Mouse (Mus musculus) forelimb bud, embryonic 11.5 days (tissue): ENCODE measurements at regions not wholly inside any gene's neighbourhood (a gene's known extent, or its start where the extent isn't known, plus 50 kb on each side); places are given as distances from the start of the nearest gene placed in this dataset.

Experiments
- DNase-seq: peaks from one replicate; pipeline ENCODE4 v3.0.0-alpha.2; 2012; ENCODE audit warnings: low read depth, low spot score

DNA sequence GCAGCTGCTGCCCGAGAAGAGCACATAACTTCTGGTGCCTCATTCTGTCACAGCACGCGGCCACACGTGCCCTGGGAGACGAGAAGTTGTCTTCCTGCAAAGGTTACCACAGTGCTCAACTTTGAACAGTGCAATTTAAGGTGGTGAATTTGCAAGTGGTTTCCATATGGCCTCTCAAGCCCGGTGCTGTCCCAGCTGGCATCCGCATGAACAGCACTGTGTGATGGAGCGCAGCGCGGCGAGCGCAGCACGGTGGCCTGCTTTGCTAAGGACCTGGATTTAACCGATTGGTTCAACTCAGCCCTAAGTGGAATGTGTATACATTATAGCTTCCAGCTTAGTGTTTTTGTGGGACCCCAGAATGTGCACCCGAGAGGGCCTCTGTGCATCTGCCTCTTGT is 89.6 kb upstream of the Arglu1 start:
- DNase-seq, result peak; percentile 54

- DNase-seq, result no peak
These were observed 84.2 kb upstream of the Arglu1 start for GRCm38 (mm10) chr8:8774496-8775015.

DNA sequence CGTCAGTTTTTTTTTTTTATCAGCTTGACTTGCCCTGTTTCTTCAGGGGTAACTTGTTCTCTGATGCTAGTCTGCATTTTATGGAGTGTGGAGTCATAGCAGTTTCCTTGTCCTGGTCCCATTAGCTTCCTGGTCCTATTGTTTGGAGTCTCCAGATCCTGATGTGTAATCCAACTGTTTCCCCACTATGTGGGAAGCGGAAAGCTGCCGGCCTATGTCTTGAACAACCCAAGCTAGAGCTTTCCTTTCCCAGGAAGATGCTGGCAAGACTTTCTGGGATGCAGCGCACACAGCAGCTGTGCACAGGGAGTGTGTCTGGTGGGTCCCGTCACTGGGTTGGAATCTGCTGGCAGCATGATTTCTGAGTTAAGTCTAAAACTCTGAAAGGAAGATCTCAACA is 82.1 kb upstream of the Arglu1 start:
- DNase-seq, result no peak

DNA sequence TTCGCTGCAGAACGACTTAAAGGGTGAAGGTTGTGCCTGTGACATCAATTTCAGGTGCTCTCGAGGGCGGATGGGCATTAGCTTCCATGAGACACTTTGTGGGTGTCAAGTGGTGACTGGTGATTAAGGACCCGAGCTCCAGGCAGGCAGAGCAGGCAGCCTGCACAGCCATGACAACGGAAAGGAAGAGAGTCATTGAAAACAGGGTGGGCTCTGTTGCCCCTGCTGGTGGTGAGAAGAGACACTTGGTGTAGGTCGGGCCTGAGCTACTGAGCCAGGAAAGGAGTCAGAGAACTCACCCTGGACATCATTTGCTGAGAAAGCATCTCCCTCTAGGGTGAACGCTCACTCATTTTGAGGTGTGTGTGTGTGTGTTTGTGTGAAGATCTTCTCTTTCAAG is 80.1 kb upstream of the Arglu1 start:
- DNase-seq, result no peak

DNA sequence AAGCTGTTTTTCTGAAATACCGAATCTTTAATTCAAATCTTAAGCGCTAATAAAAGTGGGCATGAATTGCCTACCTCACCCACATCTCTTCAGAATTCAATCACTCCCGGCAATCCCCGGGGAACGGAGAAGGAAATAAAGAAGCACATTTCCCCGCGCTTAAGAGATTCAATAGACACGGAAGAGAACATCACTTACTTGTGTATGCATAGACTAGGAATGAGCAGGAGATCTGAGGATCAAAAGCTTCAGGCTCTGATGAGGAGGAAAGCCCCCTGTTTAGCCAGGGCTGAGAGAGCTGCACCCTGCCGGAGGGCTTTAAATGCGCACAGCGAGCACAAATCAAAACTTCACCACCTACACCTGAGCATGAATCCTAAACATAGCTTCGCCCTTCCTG is 72.0 kb upstream of the Arglu1 start:
- no peak for DNase-seq

- DNase-seq, result no peak
These were observed 68.0 kb upstream of the Arglu1 start for GRCm38 (mm10) chr8:8758283-8758682.

DNA sequence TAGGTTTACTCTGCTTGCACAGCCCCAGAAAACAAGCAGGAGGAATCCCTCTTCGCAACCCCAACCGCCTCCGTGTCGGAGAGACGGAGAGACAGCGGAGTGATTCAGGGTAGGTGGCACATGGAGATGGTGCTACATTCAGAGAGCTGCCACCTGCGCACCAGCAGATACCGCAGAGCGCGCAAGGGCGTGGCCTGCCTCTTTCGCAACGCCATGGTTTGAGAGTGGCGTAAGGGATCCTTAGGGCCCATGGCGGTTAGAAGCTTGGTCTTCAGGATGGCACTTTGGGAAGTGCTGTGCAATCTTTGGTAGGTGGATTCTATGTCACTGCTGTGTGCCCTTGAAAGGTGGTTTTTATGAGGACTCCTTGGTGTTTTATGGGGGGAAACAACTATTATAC is 60.9 kb upstream of the Arglu1 start:
- no peak for DNase-seq

DNA sequence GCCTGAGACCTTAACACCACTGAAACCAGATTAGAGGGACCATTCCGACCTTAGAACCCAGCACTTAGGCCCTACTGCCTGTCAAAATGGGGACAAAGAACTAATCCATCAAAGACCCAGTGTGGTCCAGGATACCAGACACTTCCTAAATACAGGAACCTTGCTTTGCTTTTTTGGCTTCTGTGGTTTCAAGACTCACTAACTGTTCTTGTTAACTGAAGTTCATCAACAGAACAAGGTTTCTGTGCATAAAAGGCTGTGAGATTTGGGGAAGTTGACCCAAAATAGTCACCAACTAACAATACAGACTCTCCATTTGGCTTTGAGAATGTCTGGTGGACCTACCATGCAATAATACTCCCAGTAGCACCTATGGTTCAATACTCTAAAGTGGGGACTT is 56.4 kb upstream of the Arglu1 start:
- no peak for DNase-seq

- DNase-seq, result no peak
These were observed 55.4 kb upstream of the Arglu1 start for GRCm38 (mm10) chr8:8745615-8746285.
